Mouse (Mus musculus) lung, postnatal 0 days (tissue): Measurements from ENCODE around the gene Zfp182. TPM values are rescaled to one million over a fixed set of nuclear protein-coding genes. Genes with fewer than 3 reads are reported as not detected.

Experiments used
- ATAC-seq: fragments of 200-750 bp; cut with Nextera tagmentation; 2 replicates; pipeline ENCODE4 v1.8.0; 2017; ENCODE audit warnings: moderate library complexity
- DNase-seq: peaks from one replicate; pipeline ENCODE4 v3.0.0-alpha.2; 2016; ENCODE audit warnings: low spot score
- H3K27ac ChIP-seq: fragments of 300-500 bp; sonication (generic); 2 replicates; pipeline ENCODE4 v1.5.1; 2014; ENCODE audit warnings: antibody characterized with exemption, mild to moderate bottlenecking, low read length, mixed read lengths
- H3K27me3 ChIP-seq: fragments of 300-500 bp; sonication (generic); replicated peaks from 2 replicates; pipeline ENCODE4 v1.6.1; 2014; ENCODE audit warnings: low read length, mixed read lengths; ENCODE audit not compliant: insufficient read depth
- H3K36me3 ChIP-seq: fragments of 300-500 bp; sonication (generic); 2 replicates; pipeline ENCODE4 v1.6.1; 2014; ENCODE audit warnings: low read length, mixed read lengths; ENCODE audit not compliant: insufficient read depth
- H3K4me1 ChIP-seq: fragments of 300-500 bp; sonication (generic); 2 replicates; pipeline ENCODE4 v1.6.1; 2014; ENCODE audit warnings: antibody characterized with exemption, low read depth, low read length, mixed read lengths; ENCODE audit not compliant: insufficient read depth
- H3K4me2 ChIP-seq: fragments of 300-500 bp; sonication (generic); replicated peaks from 2 replicates; pipeline ENCODE4 v1.6.1; 2014; ENCODE audit warnings: low read depth, mild to moderate bottlenecking, low read length, moderate library complexity, mixed read lengths
- H3K4me3 ChIP-seq: fragments of 300-500 bp; sonication (generic); 2 replicates; pipeline ENCODE4 v1.5.1; 2014; ENCODE audit warnings: low read depth, low read length
- H3K9ac ChIP-seq: fragments of 300-500 bp; sonication (generic); replicated peaks from 2 replicates; pipeline ENCODE4 v1.6.1; 2014; ENCODE audit warnings: low read depth, mild to moderate bottlenecking
- H3K9me3 ChIP-seq: fragments of 300-500 bp; sonication (generic); 2 replicates; pipeline ENCODE4 v1.6.1; 2016; ENCODE audit warnings: low read length, mixed read lengths
- CTCF ChIP-seq: IDR thresholded peaks from 2 replicates; pipeline ENCODE4 v1.5.1; 2016; ENCODE audit warnings: antibody characterized with exemption, mild to moderate bottlenecking
- EP300 ChIP-seq: IDR thresholded peaks from 2 replicates; pipeline ENCODE4 v1.6.1; 2016; ENCODE audit warnings: antibody characterized with exemption, mild to moderate bottlenecking, control low read depth
- WGBS: fragments of 180-500 bp; shearing (Covaris S2); extraction: QIAGEN DNeasy Blood & Tissue Kit; methylation state at CpG from one replicate; pipeline ENCODE4 v1.1.7; 2014; 5-methylcytosine and 5-hydroxymethylcytosine counted together
- polyA plus RNA-seq: library from polyadenylated mRNA; unstranded; fragments of >200 nt; fragmentation: Nextera tagmentation; extraction: Ambion mirVana; gene quantifications from 2 replicates; pipeline ENCODE4 v1.2.1, GENCODE M21; 2015

Gene Zfp182
- polyA plus RNA-seq, 1 experiment from 2014 or later: 3.7 TPM

DNA sequence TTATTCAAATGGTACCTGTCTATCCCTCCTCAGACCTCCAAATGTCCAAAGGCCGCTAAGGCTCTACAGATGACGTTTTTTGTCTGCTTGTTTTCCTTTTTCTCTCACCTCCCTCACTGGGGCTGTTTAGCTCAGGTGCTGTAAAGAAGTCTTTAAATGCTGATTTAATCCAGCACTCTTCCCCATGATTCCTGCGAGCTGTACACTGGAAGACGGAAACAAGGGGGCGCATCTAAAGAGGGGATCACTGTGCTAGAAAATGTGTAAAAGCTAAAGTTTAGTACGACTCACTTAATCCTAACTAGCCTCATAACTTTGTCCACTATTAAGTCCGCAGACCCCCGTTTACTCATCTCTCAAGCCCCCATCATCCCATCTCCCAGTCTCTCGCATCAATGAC, 656 bp downstream of the Zfp182 start:
- H3K4me3 ChIP-seq: peak overlapping the region; percentile 47
- peak; percentile 13 for DNase-seq
- no peak overlapping the region for H3K27ac ChIP-seq
- TF ChIP-seq EP300 (no peak), CTCF (peak; percentile 15; the same call in 1 of the 2 replicates)
- ATAC-seq: peak; percentile 16
- peak overlapping the region; percentile 49 for H3K4me2 ChIP-seq
- no peaks in the 10 kb centered on the region for H3K36me3 ChIP-seq
- no peaks in the 10 kb centered on the region for H3K27me3 ChIP-seq
- peak overlapping the region; percentile 36 for H3K9ac ChIP-seq
- 22% methylated on average over 9 of the region's 9 CpGs for WGBS
- H3K4me1 ChIP-seq: no peaks in the 10 kb centered on the region
- H3K9me3 ChIP-seq: no peaks in the 10 kb centered on the region

GRCm38 (mm10) chrX:20980901-20981300, 81.2 kb downstream of the Zfp182 start:
- no peak for TF ChIP-seq EP300
- no peak for TF ChIP-seq CTCF
- Histone ChIP-seq H3K4me1 (no peaks in the 10 kb centered on the region), H3K9ac (no peak overlapping the region), H3K4me3 (no peak overlapping the region), H3K27me3 (no peaks in the 10 kb centered on the region), H3K9me3 (no peaks in the 10 kb centered on the region), H3K36me3 (no peaks in the 10 kb centered on the region), H3K4me2 (no peak overlapping the region), H3K27ac (no peak overlapping the region)
- ATAC-seq: no peak
- 50% methylated on average over 1 of the region's 1 CpGs for WGBS
- no peak for DNase-seq

Other genes starting within 250 kb of the Zfp182 start
- 20.2 and 26.5 TPM in 2 replicates for gene Timp1, start 192.2 kb downstream of the Zfp182 start, polyA plus RNA-seq
- 0.05 TPM in 1 of 2 replicates, not detected in the other for gene Syn1, start 141.3 kb downstream of the Zfp182 start, polyA plus RNA-seq
- gene Cfp, start 130.8 kb downstream of the Zfp182 start, polyA plus RNA-seq: 11.3 and 14.3 TPM in 2 replicates
- gene Elk1, start 111.7 kb downstream of the Zfp182 start, polyA plus RNA-seq: 5.2 and 5.7 TPM in 2 replicates
- gene Uxt, start 100.3 kb downstream of the Zfp182 start, polyA plus RNA-seq: 55.8 and 69.5 TPM in 2 replicates
- not detected in 2 replicates for gene Spaca5, start 6.1 kb upstream of the Zfp182 start, polyA plus RNA-seq
- 1.1 and 1.5 TPM in 2 replicates for gene Zfp300, start 27.2 kb upstream of the Zfp182 start, polyA plus RNA-seq
- not detected in 2 replicates for gene Ssxa1, start 53.5 kb upstream of the Zfp182 start, polyA plus RNA-seq
- gene Gm21876, start 113.3 kb upstream of the Zfp182 start, polyA plus RNA-seq: not detected in 2 replicates